Mouse (Mus musculus) liver, embryonic 11.5 days (tissue): ENCODE measurements around the gene Cd72. TPM values are rescaled to one million over a fixed set of nuclear protein-coding genes. Genes with fewer than 3 reads are reported as not detected.

Experiments used
- ATAC-seq: fragments of 200-750 bp; cut with Nextera tagmentation; replicated peaks from 2 replicates; pipeline ENCODE4 v1.8.0; 2017; ENCODE audit warnings: moderate number of reproducible peaks, mild to moderate bottlenecking, moderate TSS enrichment, moderate library complexity; ENCODE audit not compliant: low FRiP score
- DNase-seq: peaks from one replicate; pipeline ENCODE4 v3.0.0-alpha.2; 2017; ENCODE audit warnings: low spot score
- H3K27ac ChIP-seq: fragments of 300-500 bp; sonication (generic); 2 replicates; pipeline ENCODE4 v1.5.1; 2014; ENCODE audit warnings: mild to moderate bottlenecking, low read depth, low read length, control low read depth
- H3K27me3 ChIP-seq: fragments of 300-500 bp; sonication (generic); replicated peaks from 2 replicates; pipeline ENCODE4 v1.6.1; 2014; ENCODE audit warnings: low read length, mixed read lengths; ENCODE audit not compliant: control insufficient read depth, insufficient read depth
- H3K36me3 ChIP-seq: fragments of 300-500 bp; sonication (generic); 2 replicates; pipeline ENCODE4 v1.6.1; 2014; ENCODE audit warnings: mild to moderate bottlenecking, low read length, moderate library complexity, mixed read lengths; ENCODE audit not compliant: control insufficient read depth, insufficient read depth
- H3K4me1 ChIP-seq: fragments of 300-500 bp; sonication (generic); replicated peaks from 2 replicates; pipeline ENCODE4 v1.6.1; 2014; ENCODE audit warnings: low read length, mixed read lengths; ENCODE audit not compliant: control insufficient read depth, insufficient read depth
- H3K4me2 ChIP-seq: fragments of 300-500 bp; sonication (generic); 2 replicates; pipeline ENCODE4 v1.6.1; 2014; ENCODE audit warnings: mild to moderate bottlenecking, control low read depth, moderate library complexity
- H3K4me3 ChIP-seq: fragments of 300-500 bp; sonication (generic); 2 replicates; pipeline ENCODE4 v1.5.1; 2014; ENCODE audit warnings: low read depth, low read length, control low read depth
- H3K9ac ChIP-seq: fragments of 300-500 bp; sonication (generic); 2 replicates; pipeline ENCODE4 v1.6.1; 2014; ENCODE audit warnings: low read depth, low read length, control low read depth
- H3K9me3 ChIP-seq: fragments of 300-500 bp; sonication (generic); 2 replicates; pipeline ENCODE4 v1.6.1; 2016; ENCODE audit warnings: low read length, inconsistent platforms, mixed read lengths; ENCODE audit not compliant: control insufficient read depth
- whole genome bisulfite sequencing: fragments of 180-500 bp; shearing (Covaris S2); extraction: QIAGEN DNeasy Blood & Tissue Kit; methylation state at CpG from one replicate; pipeline ENCODE4 v1.1.7; 2014; 5-methylcytosine and 5-hydroxymethylcytosine counted together
- polyA plus RNA-seq: library from polyadenylated mRNA; unstranded; fragments of >200 nt; fragmentation: Nextera tagmentation; extraction: Ambion mirVana; gene quantifications from 2 replicates; pipeline ENCODE4 v1.2.1, GENCODE M21; 2014

Cd72 gene
- polyA plus RNA-seq, 1 experiment from 2014 or later, result 1.3 TPM

GRCm38 (mm10) chr4:43420305-43420704, 34.1 kb downstream of the Cd72 start:
- H3K27me3 ChIP-seq, result peaks cover 18% of the 10 kb centered on the region
- no peaks in the 10 kb centered on the region for H3K9me3 ChIP-seq
- no peak for DNase-seq
- H3K27ac ChIP-seq, result no peak overlapping the region
- peaks cover 3% of the 10 kb centered on the region; the same call in 1 of the 2 replicates for H3K4me1 ChIP-seq
- no peak overlapping the region for H3K4me2 ChIP-seq
- no peak overlapping the region for H3K9ac ChIP-seq
- no peak overlapping the region for H3K4me3 ChIP-seq
- peaks cover 6% of the 10 kb centered on the region; the same call in 1 of the 2 replicates for H3K36me3 ChIP-seq
- WGBS, result 6% methylated on average over 6 of the region's 6 CpGs
- no peak for ATAC-seq

DNA sequence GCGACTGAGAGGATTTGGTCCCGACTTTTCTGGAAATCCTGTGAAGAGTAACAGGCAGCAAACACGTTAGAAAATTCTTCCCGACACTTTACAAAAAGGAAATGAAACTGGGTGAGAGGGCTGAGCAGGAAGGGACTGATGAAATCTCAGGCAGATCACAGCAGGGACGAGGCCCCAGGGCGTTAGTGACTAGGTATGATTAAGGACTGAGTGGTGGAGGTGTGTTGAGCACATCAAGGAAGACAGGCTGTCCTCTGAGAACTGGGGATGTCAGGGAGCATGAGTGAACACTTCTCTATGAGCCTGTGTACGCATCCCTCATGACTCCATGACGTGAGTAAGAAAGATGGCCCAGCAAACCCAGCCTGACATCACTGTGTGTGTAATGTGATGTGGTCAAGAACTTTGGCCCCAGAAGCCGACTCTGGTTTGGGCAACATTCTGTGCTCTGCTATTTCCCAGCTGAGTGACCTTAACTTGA, 34.6 kb downstream of the Cd72 start:
- no peak for ATAC-seq
- 55% methylated on average over 9 of the region's 9 CpGs for WGBS

GRCm38 (mm10) chr4:43418973-43419656, 35.3 kb downstream of the Cd72 start:
- Histone ChIP-seq H3K9ac (no peak overlapping the region), H3K27me3 (peaks cover 6% of the 10 kb centered on the region), H3K4me1 (peaks cover 2% of the 10 kb centered on the region; the same call in 1 of the 2 replicates), H3K36me3 (peaks cover 6% of the 10 kb centered on the region; the same call in 1 of the 2 replicates), H3K27ac (no peak overlapping the region), H3K4me3 (no peak overlapping the region), H3K4me2 (no peak overlapping the region), H3K9me3 (no peaks in the 10 kb centered on the region)
- no peak for DNase-seq
- 58% methylated on average over 15 of the region's 15 CpGs for WGBS
- no peak for ATAC-seq

More for the DNA sequence above, 34.6 kb downstream of the Cd72 start:
- no peak overlapping the region for H3K4me3 ChIP-seq
- no peak overlapping the region for H3K4me2 ChIP-seq
- peaks cover 13% of the 10 kb centered on the region for H3K27me3 ChIP-seq
- H3K9me3 ChIP-seq, result no peaks in the 10 kb centered on the region
- H3K9ac ChIP-seq, result no peak overlapping the region
- H3K36me3 ChIP-seq, result peaks cover 6% of the 10 kb centered on the region; the same call in 1 of the 2 replicates
- no peak for DNase-seq
- H3K4me1 ChIP-seq, result peaks cover 2% of the 10 kb centered on the region; the same call in 1 of the 2 replicates
- no peak overlapping the region for H3K27ac ChIP-seq

- H3K27ac ChIP-seq, result no peak overlapping the region
- H3K36me3 ChIP-seq, result peaks cover 6% of the 10 kb centered on the region; the same call in 1 of the 2 replicates
- H3K27me3 ChIP-seq, result peaks cover 2% of the 10 kb centered on the region; the same call in 1 of the 2 replicates
- peaks cover 2% of the 10 kb centered on the region; the same call in 1 of the 2 replicates for H3K4me1 ChIP-seq
- ATAC-seq, result no peak
- 82% methylated on average over 4 of the region's 4 CpGs for WGBS
- no peak overlapping the region for H3K4me2 ChIP-seq
- H3K9ac ChIP-seq, result no peak overlapping the region
- no peaks in the 10 kb centered on the region for H3K9me3 ChIP-seq
- no peak for DNase-seq
- no peak overlapping the region for H3K4me3 ChIP-seq
These were observed 36.0 kb downstream of the Cd72 start for GRCm38 (mm10) chr4:43418450-43418849.

GRCm38 (mm10) chr4:43417269-43418062, 37.0 kb downstream of the Cd72 start:
- Histone ChIP-seq H3K4me1 (peaks cover 2% of the 10 kb centered on the region; the same call in 1 of the 2 replicates), H3K4me3 (no peak overlapping the region), H3K27me3 (no peaks in the 10 kb centered on the region; the same call in 1 of the 2 replicates), H3K4me2 (no peak overlapping the region), H3K27ac (peak overlapping the region; percentile 33; the same call in 1 of the 2 replicates), H3K9ac (no peak overlapping the region), H3K9me3 (no peaks in the 10 kb centered on the region), H3K36me3 (peaks cover 4% of the 10 kb centered on the region; the same call in 1 of the 2 replicates)
- 57% methylated on average over 16 of the region's 16 CpGs for WGBS
- peak; percentile 58 for ATAC-seq
- DNase-seq, result no peak

DNA sequence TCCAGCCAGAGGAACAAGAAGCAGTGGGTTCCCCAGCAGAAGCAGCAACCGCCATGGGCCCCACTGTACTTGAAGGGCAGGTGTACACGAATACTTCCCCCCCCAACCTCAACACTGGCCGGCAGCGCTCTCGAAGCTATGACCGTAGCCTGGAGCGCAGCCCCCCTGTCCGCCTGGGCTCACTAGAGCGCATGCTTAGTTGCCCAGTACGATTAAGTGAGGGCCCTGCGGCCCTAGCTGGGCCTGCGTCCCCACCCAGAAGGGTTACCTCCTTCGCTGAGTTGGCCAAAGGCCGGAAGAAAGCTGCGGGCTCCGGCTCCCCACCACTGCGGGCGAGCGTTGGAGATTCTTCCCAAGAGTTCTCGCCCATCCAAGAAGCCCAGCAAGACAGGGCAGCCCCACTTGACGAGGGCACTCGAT, 38.3 kb downstream of the Cd72 start:
- Histone ChIP-seq H3K27me3 (no peaks in the 10 kb centered on the region), H3K4me2 (no peak overlapping the region), H3K4me1 (peaks cover 2% of the 10 kb centered on the region; the same call in 1 of the 2 replicates), H3K27ac (no peak overlapping the region), H3K9me3 (no peaks in the 10 kb centered on the region), H3K36me3 (no peaks in the 10 kb centered on the region; the same call in 1 of the 2 replicates), H3K9ac (no peak overlapping the region), H3K4me3 (no peak overlapping the region)
- no peak for DNase-seq
- no peak for ATAC-seq
- WGBS, result 92% methylated on average over 22 of the region's 22 CpGs

- Histone ChIP-seq H3K27ac (no peak overlapping the region), H3K36me3 (no peaks in the 10 kb centered on the region; the same call in 1 of the 2 replicates), H3K4me1 (peaks cover 2% of the 10 kb centered on the region; the same call in 1 of the 2 replicates), H3K9me3 (no peaks in the 10 kb centered on the region), H3K9ac (no peak overlapping the region), H3K4me3 (no peak overlapping the region), H3K27me3 (no peaks in the 10 kb centered on the region), H3K4me2 (no peak overlapping the region)
- 84% methylated on average over 29 of the region's 29 CpGs for WGBS
- no peak for ATAC-seq
- no peak for DNase-seq
These were observed 39.0 kb downstream of the Cd72 start for GRCm38 (mm10) chr4:43415221-43416070.

DNA sequence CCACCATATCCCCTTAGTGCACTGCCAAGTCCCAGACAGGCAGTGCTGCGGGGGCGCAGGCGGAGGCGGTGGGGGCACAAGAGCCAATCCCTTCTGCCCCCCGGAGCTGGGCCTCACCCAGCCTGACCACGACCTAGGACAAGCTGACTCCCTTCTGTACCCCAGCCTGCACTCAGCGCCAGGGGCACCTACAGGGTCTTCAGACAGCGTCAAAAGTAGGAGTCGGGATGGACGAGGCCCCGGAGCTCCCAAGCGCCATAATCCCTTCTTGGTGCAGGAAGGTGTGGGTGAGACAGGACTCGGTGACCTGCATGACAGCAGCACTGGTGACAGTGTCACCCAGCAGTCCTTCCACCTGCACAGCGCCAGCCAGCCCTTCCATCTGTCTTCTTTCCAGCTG, 39.7 kb downstream of the Cd72 start:
- no peak for DNase-seq
- no peaks in the 10 kb centered on the region for H3K27me3 ChIP-seq
- no peak overlapping the region for H3K4me2 ChIP-seq
- WGBS, result 86% methylated on average over 14 of the region's 14 CpGs
- no peaks in the 10 kb centered on the region for H3K9me3 ChIP-seq
- no peak for ATAC-seq
- H3K9ac ChIP-seq, result no peak overlapping the region
- H3K4me1 ChIP-seq, result peaks cover 2% of the 10 kb centered on the region; the same call in 1 of the 2 replicates
- H3K36me3 ChIP-seq, result no peaks in the 10 kb centered on the region; the same call in 1 of the 2 replicates
- no peak overlapping the region for H3K4me3 ChIP-seq
- no peak overlapping the region for H3K27ac ChIP-seq
